Mouse (Mus musculus): ENCODE measurements around the gene Zbtb7b. TPM values are rescaled to one million over a fixed set of nuclear protein-coding genes. Genes with fewer than 3 reads are reported as not detected.

Zbtb7b gene
- total and polyA plus RNA-seq, 2 experiments from 2014 or later = 0.75 to 4.9 TPM

- WGBS = 14% methylated on average over 19 of the region's 19 CpGs
- no peaks in the 10 kb centered on the region for H3K36me3 ChIP-seq (ENCODE audit: insufficient read depth)
- ATAC-seq = no peak
- no peak for DNase-seq
- H3K27me3 ChIP-seq (ENCODE audit: insufficient read depth, low read length) = peaks cover 8% of the 10 kb centered on the region; the same call in 1 of the 2 replicates
- H3K4me1 ChIP-seq (ENCODE audit: insufficient read depth) = peaks cover 27% of the 10 kb centered on the region
- H3K4me3 ChIP-seq (ENCODE audit: low read depth, low read length) = peak overlapping the region; percentile 38
- peak overlapping the region; percentile 96 for H3K4me2 ChIP-seq (ENCODE audit: low read depth)
- H3K9me3 ChIP-seq (ENCODE audit: low read length) = no peaks in the 10 kb centered on the region
- peak overlapping the region; percentile 44 for H3K9ac ChIP-seq
- H3K27ac ChIP-seq (ENCODE audit: low read depth, low read length) = no peak overlapping the region
- TF ChIP-seq CTCF (IDR thresholded peaks at IDR 0.05; ENCODE audit: low read depth) = no peak
Observed at GRCm38 (mm10) chr3:89390699-89391662, 3.6 kb downstream of the Zbtb7b start.

- Histone ChIP-seq H3K9ac (no peak overlapping the region), H3K4me2 (ENCODE audit: low read depth) (no peak overlapping the region), H3K4me3 (ENCODE audit: low read depth, low read length) (no peak overlapping the region), H3K27ac (ENCODE audit: low read depth, low read length) (no peak overlapping the region), H3K36me3 (ENCODE audit: insufficient read depth) (no peaks in the 10 kb centered on the region), H3K9me3 (ENCODE audit: low read length) (no peaks in the 10 kb centered on the region), H3K27me3 (ENCODE audit: insufficient read depth, low read length) (peaks cover 3% of the 10 kb centered on the region; the same call in 1 of the 2 replicates), H3K4me1 (ENCODE audit: insufficient read depth) (peaks cover 27% of the 10 kb centered on the region)
- no peak for ATAC-seq
- TF ChIP-seq CTCF (IDR thresholded peaks at IDR 0.05; ENCODE audit: low read depth) = no peak
- WGBS = 40% methylated on average over 5 of the region's 5 CpGs
- no peak for DNase-seq
Observed at GRCm38 (mm10) chr3:89390111-89390515, 4.5 kb downstream of the Zbtb7b start.

DNA sequence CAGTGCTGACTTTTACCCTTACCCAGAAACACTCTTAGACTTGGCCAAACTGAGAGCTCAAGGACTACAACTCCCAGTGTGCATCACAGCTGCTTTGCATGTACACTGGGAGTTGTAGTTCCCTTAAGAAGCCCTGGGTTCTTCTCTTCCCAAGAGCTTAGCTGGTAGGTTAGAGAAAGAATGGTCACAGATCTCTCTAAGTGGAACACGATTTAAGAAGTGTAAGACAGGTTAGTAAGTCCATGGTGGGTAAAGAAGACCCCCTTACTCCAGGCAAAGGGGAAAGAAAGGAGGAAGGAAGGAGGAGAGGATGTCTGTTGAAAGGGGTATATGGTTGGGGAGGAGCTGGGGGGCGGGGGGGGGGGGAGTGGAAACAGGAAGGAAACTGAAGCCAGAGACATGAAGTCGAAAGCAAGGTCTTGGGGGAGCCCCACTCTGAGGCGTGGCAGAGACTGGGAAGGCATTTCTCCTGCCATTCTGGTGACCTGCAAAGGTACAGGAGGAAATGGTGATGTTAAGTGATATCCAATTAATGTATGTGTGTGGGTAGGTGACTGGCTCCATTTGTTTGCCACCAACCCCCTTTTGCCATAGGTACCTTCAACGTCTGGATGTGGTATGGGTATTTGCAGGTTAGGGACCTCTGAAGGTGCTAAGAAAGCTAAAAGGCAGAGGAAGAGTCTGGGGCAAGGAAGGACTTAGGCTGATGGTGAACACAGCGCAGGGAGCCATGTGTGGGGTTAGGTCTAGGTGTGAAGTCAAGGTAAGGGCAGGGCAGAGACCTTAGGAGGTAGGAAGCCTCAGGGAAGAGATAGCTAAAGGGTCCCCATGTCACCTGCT is 5.5 kb downstream of the Zbtb7b start:
- Histone ChIP-seq H3K27me3 (ENCODE audit: insufficient read depth, low read length) (no peaks in the 10 kb centered on the region; the same call in 1 of the 2 replicates), H3K27ac (ENCODE audit: low read depth, low read length) (no peak overlapping the region), H3K4me2 (ENCODE audit: low read depth) (no peak overlapping the region), H3K4me1 (ENCODE audit: insufficient read depth) (peaks cover 26% of the 10 kb centered on the region), H3K9ac (no peak overlapping the region), H3K9me3 (ENCODE audit: low read length) (no peaks in the 10 kb centered on the region), H3K4me3 (ENCODE audit: low read depth, low read length) (no peak overlapping the region), H3K36me3 (ENCODE audit: insufficient read depth) (no peaks in the 10 kb centered on the region)
- TF ChIP-seq CTCF (IDR thresholded peaks at IDR 0.05; ENCODE audit: low read depth) = no peak
- DNase-seq (peak; percentile 71), ATAC-seq (peak; percentile 63)
- 73% methylated on average over 5 of the region's 6 CpGs for WGBS

- Histone ChIP-seq H3K27me3 (ENCODE audit: insufficient read depth, low read length) (no peaks in the 10 kb centered on the region; the same call in 1 of the 2 replicates), H3K36me3 (ENCODE audit: insufficient read depth) (no peaks in the 10 kb centered on the region), H3K9me3 (ENCODE audit: low read length) (no peaks in the 10 kb centered on the region), H3K27ac (ENCODE audit: low read depth, low read length) (no peak overlapping the region), H3K4me2 (ENCODE audit: low read depth) (no peak overlapping the region), H3K4me3 (ENCODE audit: low read depth, low read length) (no peak overlapping the region), H3K4me1 (ENCODE audit: insufficient read depth) (peaks cover 20% of the 10 kb centered on the region), H3K9ac (no peak overlapping the region)
- ATAC-seq (peak; percentile 23; the same call in 1 of the 2 replicates), DNase-seq (no peak)
- no peak for TF ChIP-seq CTCF (IDR thresholded peaks at IDR 0.05; ENCODE audit: low read depth)
- WGBS = 53% methylated on average over 11 of the region's 11 CpGs
Observed at GRCm38 (mm10) chr3:89388134-89388881, 6.3 kb downstream of the Zbtb7b start.

DNA sequence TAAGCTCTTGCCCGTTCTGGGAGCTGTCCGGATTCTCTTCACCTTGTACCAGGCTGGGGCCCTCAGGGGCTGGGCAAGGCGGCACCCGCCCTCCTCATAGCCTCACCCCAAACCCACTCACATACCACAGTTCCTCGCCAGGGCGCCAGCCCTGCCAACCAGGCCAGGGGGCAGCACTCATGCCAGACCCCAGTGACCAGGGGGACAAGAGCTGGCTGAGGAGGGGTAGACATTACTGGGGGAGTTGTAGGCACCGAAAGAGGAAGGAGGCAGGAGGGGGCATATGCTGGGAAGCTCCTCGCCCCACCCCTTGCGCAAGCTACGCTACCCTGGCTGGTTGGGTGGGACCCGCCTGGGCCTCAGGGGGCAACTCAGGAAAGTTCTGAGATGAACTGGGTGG is 6.9 kb downstream of the Zbtb7b start:
- Histone ChIP-seq H3K4me1 (ENCODE audit: insufficient read depth) (peaks cover 17% of the 10 kb centered on the region), H3K36me3 (ENCODE audit: insufficient read depth) (no peaks in the 10 kb centered on the region), H3K27ac (ENCODE audit: low read depth, low read length) (no peak overlapping the region), H3K9me3 (ENCODE audit: low read length) (no peaks in the 10 kb centered on the region), H3K4me2 (ENCODE audit: low read depth) (no peak overlapping the region), H3K4me3 (ENCODE audit: low read depth, low read length) (no peak overlapping the region), H3K9ac (no peak overlapping the region), H3K27me3 (ENCODE audit: insufficient read depth, low read length) (no peaks in the 10 kb centered on the region; the same call in 1 of the 2 replicates)
- WGBS = 70% methylated on average over 11 of the region's 11 CpGs
- no peak for DNase-seq
- peak; percentile 17; the same call in 1 of the 2 replicates for TF ChIP-seq CTCF (IDR thresholded peaks at IDR 0.05; ENCODE audit: low read depth)
- ATAC-seq = 0 out of 2 replicates have a peak, but pooled peaks have one; percentile 15
